Mouse (Mus musculus) C2C12 (cell line): Measurements from ENCODE around the gene Bpi. TPM values are rescaled to one million over a fixed set of nuclear protein-coding genes. Genes with fewer than 3 reads are reported as not detected.

Experiments
- H3K27me3 ChIP-seq: one replicate; pipeline ENCODE4 v1.6.1; 2011; ENCODE audit not compliant: control insufficient read depth, insufficient read depth, insufficient read length
- H3K36me3 ChIP-seq: one replicate; pipeline ENCODE4 v1.6.1; 2011; ENCODE audit not compliant: control insufficient read depth, insufficient read depth
- H3K4me3 ChIP-seq: one replicate; pipeline ENCODE4 v1.5.1; 2011; ENCODE audit warnings: mild to moderate bottlenecking, control low read depth; ENCODE audit not compliant: poor library complexity, insufficient read depth, severe bottlenecking
- H3K79me2 ChIP-seq: one replicate; pipeline ENCODE4 v1.6.1; 2011; ENCODE audit not compliant: control insufficient read depth, insufficient read depth
- H3K79me3 ChIP-seq: one replicate; pipeline ENCODE4 v1.6.1; 2011; ENCODE audit warnings: low read depth, control low read depth
- H3ac ChIP-seq: one replicate; pipeline ENCODE3; 2011; ENCODE audit warnings: low read depth; ENCODE audit not compliant: control insufficient read depth, insufficient read length
- CEBPB ChIP-seq: IDR thresholded peaks from one replicate; pipeline ENCODE4 v1.6.1; 2011; ENCODE audit warnings: low read depth, mild to moderate bottlenecking, control low read depth, moderate library complexity
- CTCF ChIP-seq: IDR thresholded peaks from one replicate; pipeline ENCODE4 v1.5.1; 2011; ENCODE audit not compliant: control insufficient read depth, insufficient read depth, insufficient read length
- FOSL1 ChIP-seq: IDR thresholded peaks from one replicate; pipeline ENCODE4 v1.8.0; 2011; ENCODE audit warnings: mild to moderate bottlenecking, low read length; ENCODE audit not compliant: poor library complexity, insufficient read depth, severe bottlenecking
- MAX ChIP-seq: IDR thresholded peaks from one replicate; pipeline ENCODE4 v1.6.1; 2011; ENCODE audit warnings: mild to moderate bottlenecking, control low read depth
- MYOD1 ChIP-seq: IDR thresholded peaks from one replicate; pipeline ENCODE4 v1.6.1; 2011; ENCODE audit warnings: low read depth; ENCODE audit not compliant: control insufficient read depth, insufficient read length
- MYOG ChIP-seq: IDR thresholded peaks from one replicate; pipeline ENCODE4 v1.6.1; 2011; ENCODE audit not compliant: control insufficient read depth, insufficient read length; ENCODE audit errors: extremely low read depth
- USF1 ChIP-seq: IDR thresholded peaks from one replicate; pipeline ENCODE4 v1.6.1; 2011; ENCODE audit warnings: low read depth, mild to moderate bottlenecking, control low read depth, moderate library complexity
- polyA plus RNA-seq: library from polyadenylated mRNA; unstranded; fragments of >200 nt; fragmentation: generic; extraction: Trizol; gene quantifications from one replicate; pipeline ENCODE4 v1.2.1, GENCODE M21; 2012; ENCODE audit warnings: missing spikeins

Bpi gene
- polyA plus RNA-seq, 1 experiment = not detected

- Histone ChIP-seq H3K27me3 (no peaks in the 10 kb centered on the region), H3K36me3 (no peaks in the 10 kb centered on the region), H3K79me2 (no peaks in the 10 kb centered on the region), H3K4me3 (no peak overlapping the region), H3ac (no peak overlapping the region), H3K79me3 (no peaks in the 10 kb centered on the region)
- TF ChIP-seq MAX (no peak), CTCF (no peak), MYOD1 (no peak), CEBPB (no peak), MYOG (no peak), FOSL1 (no peak), USF1 (no peak)
Observed at GRCm38 (mm10) chr2:158253806-158254205, 4.1 kb upstream of the Bpi start.

- Histone ChIP-seq H3K27me3 (peaks cover 6% of the 10 kb centered on the region), H3K79me2 (no peaks in the 10 kb centered on the region), H3K36me3 (no peaks in the 10 kb centered on the region), H3K79me3 (no peaks in the 10 kb centered on the region), H3K4me3 (no peak overlapping the region), H3ac (no peak overlapping the region)
- no peak for TF ChIP-seq MYOG
- no peak for TF ChIP-seq MAX
- TF ChIP-seq CEBPB = no peak
- no peak for TF ChIP-seq MYOD1
- TF ChIP-seq FOSL1 = no peak
- no peak for TF ChIP-seq USF1
- TF ChIP-seq CTCF = no peak
Observed at GRCm38 (mm10) chr2:158256894-158257293, 1.0 kb upstream of the Bpi start.

DNA sequence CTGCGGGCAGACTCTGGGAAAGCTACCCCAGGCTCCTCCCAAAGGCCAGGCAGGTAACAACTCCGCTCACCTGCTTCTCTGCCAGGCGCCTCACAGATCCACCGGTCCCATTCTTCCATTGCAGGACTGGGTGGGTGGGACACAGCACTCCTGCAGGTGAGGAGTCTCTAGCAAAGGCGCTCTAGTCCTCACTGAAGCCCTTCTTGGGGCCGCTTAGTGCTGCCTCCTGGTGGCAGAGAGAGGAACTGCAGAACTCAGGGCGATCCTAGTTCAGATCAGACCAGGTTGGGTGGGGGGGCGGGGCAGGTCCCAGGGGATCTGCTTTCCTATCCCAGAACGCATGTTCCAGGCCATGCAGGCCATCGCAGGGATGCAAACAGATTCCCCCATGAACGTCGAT lies 887 bp downstream of the Bpi start:
- H3K27me3 ChIP-seq = peaks cover 6% of the 10 kb centered on the region
- H3K79me2 ChIP-seq = no peaks in the 10 kb centered on the region
- H3K79me3 ChIP-seq = no peaks in the 10 kb centered on the region
- no peaks in the 10 kb centered on the region for H3K36me3 ChIP-seq
- TF ChIP-seq CTCF (peak; percentile 61), FOSL1 (no peak)
- no peak overlapping the region for H3ac ChIP-seq
- H3K4me3 ChIP-seq = no peak overlapping the region

GRCm38 (mm10) chr2:158259498-158259897 lies 1.6 kb downstream of the Bpi start:
- Histone ChIP-seq H3K27me3 (peaks cover 6% of the 10 kb centered on the region), H3K4me3 (no peak overlapping the region), H3ac (no peak overlapping the region), H3K36me3 (no peaks in the 10 kb centered on the region), H3K79me3 (no peaks in the 10 kb centered on the region), H3K79me2 (no peaks in the 10 kb centered on the region)
- TF ChIP-seq USF1 (no peak), MYOG (no peak), FOSL1 (no peak), MYOD1 (no peak), MAX (no peak), CTCF (no peak), CEBPB (no peak)

DNA sequence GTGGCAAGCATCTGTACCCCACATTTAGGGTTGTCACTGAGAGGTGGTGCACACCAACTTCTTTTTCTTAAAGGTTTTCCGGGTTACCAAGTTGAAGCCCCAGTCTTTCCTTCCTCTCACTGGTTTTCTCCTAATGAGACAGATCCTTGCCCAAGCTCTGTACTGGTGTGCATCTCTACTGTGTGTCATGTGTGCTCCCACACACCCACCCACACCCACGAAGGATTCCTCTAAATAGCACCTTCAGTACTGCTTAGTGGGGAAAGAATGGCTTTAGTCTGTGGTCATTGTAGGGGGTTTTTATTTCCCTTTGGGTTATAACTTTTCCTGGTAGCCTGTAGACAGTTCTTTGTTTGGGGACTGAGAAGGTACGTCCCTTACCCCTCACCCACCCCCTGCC lies 7.0 kb downstream of the Bpi start:
- Histone ChIP-seq H3ac (no peak overlapping the region), H3K27me3 (peaks cover 23% of the 10 kb centered on the region), H3K36me3 (no peaks in the 10 kb centered on the region), H3K79me3 (no peaks in the 10 kb centered on the region), H3K4me3 (no peak overlapping the region), H3K79me2 (no peaks in the 10 kb centered on the region)
- no peak for TF ChIP-seq MYOD1
- no peak for TF ChIP-seq FOSL1
- TF ChIP-seq USF1 = no peak
- no peak for TF ChIP-seq CTCF

GRCm38 (mm10) chr2:158270017-158270416 lies 12.1 kb downstream of the Bpi start:
- TF ChIP-seq MYOD1 (no peak), CEBPB (no peak), FOSL1 (no peak), CTCF (no peak), MAX (no peak), MYOG (no peak), USF1 (peak; percentile 61)
- peaks cover 33% of the 10 kb centered on the region for H3K27me3 ChIP-seq
- no peaks in the 10 kb centered on the region for H3K36me3 ChIP-seq
- H3K79me2 ChIP-seq = no peaks in the 10 kb centered on the region
- H3K79me3 ChIP-seq = no peaks in the 10 kb centered on the region
- no peak overlapping the region for H3K4me3 ChIP-seq
- H3ac ChIP-seq = no peak overlapping the region
